Mouse (Mus musculus): ENCODE data around the gene Serpine1. TPM values are rescaled to one million over a fixed set of nuclear protein-coding genes. Genes with fewer than 3 reads are reported as not detected.

The Serpine1 gene
- polyA plus RNA-seq, 1 experiment from 2014 or later, result 0.51 TPM

- 78% methylated on average over 8 of the region's 8 CpGs for WGBS
- Histone ChIP-seq H3K4me3 (no peak overlapping the region), H3K9me3 (no peaks in the 10 kb centered on the region), H3K36me3 (no peaks in the 10 kb centered on the region), H3K27me3 (ENCODE audit: insufficient read depth, poor library complexity, severe bottlenecking) (no peaks in the 10 kb centered on the region), H3K27ac (no peak overlapping the region), H3K4me1 (0 out of 2 replicates have a peak, but pooled peaks cover 3% of the 10 kb centered on the region)
- DNase-seq (ENCODE audit: low spot score), result no peak
Observed at GRCm38 (mm10) chr5:137087410-137087809, 15.3 kb upstream of the Serpine1 start.

- Histone ChIP-seq H3K4me1 (peaks cover 10% of the 10 kb centered on the region; the same call in 1 of the 2 replicates), H3K4me3 (no peak overlapping the region), H3K27ac (no peak overlapping the region), H3K36me3 (no peaks in the 10 kb centered on the region), H3K9me3 (no peaks in the 10 kb centered on the region), H3K27me3 (ENCODE audit: insufficient read depth, poor library complexity, severe bottlenecking) (no peaks in the 10 kb centered on the region)
- no peak for DNase-seq (ENCODE audit: low spot score)
- WGBS, result 86% methylated on average over 3 of the region's 3 CpGs
Observed at GRCm38 (mm10) chr5:137085731-137086130, 13.7 kb upstream of the Serpine1 start.

- Histone ChIP-seq H3K4me3 (no peak overlapping the region), H3K4me1 (peaks cover 16% of the 10 kb centered on the region; the same call in 1 of the 2 replicates), H3K36me3 (no peaks in the 10 kb centered on the region), H3K27me3 (ENCODE audit: insufficient read depth, poor library complexity, severe bottlenecking) (no peaks in the 10 kb centered on the region), H3K27ac (no peak overlapping the region), H3K9me3 (no peaks in the 10 kb centered on the region)
- DNase-seq (ENCODE audit: low spot score), result no peak
- 73% methylated on average over 6 of the region's 6 CpGs for WGBS
Observed at GRCm38 (mm10) chr5:137085021-137085420, 13.0 kb upstream of the Serpine1 start.

GRCm38 (mm10) chr5:137083051-137083450 lies 11.0 kb upstream of the Serpine1 start:
- Histone ChIP-seq H3K27ac (0 out of 2 replicates have a peak overlapping the region, but pooled peaks have one; percentile 16), H3K4me1 (peaks cover 33% of the 10 kb centered on the region), H3K4me3 (no peak overlapping the region), H3K9me3 (no peaks in the 10 kb centered on the region), H3K36me3 (no peaks in the 10 kb centered on the region), H3K27me3 (ENCODE audit: insufficient read depth, poor library complexity, severe bottlenecking) (no peaks in the 10 kb centered on the region)
- 76% methylated on average over 4 of the region's 4 CpGs for WGBS
- DNase-seq (ENCODE audit: low spot score), result no peak

- 38% methylated on average over 5 of the region's 5 CpGs for WGBS
- DNase-seq (ENCODE audit: low spot score), result peak; percentile 84
- no peaks in the 10 kb centered on the region for H3K9me3 ChIP-seq
- no peaks in the 10 kb centered on the region for H3K36me3 ChIP-seq
- peak overlapping the region; percentile 92 for H3K27ac ChIP-seq
- H3K4me3 ChIP-seq, result no peak overlapping the region
- H3K27me3 ChIP-seq (ENCODE audit: insufficient read depth, poor library complexity, severe bottlenecking), result no peaks in the 10 kb centered on the region
- H3K4me1 ChIP-seq, result peaks cover 59% of the 10 kb centered on the region
Observed at GRCm38 (mm10) chr5:137079849-137080248, 7.8 kb upstream of the Serpine1 start.

- peak overlapping the region; percentile 92 for H3K27ac ChIP-seq
- WGBS, result 13% methylated on average over 6 of the region's 6 CpGs
Observed at GRCm38 (mm10) chr5:137078616-137079015, 6.5 kb upstream of the Serpine1 start.

GRCm38 (mm10) chr5:137078041-137078440 lies 6.0 kb upstream of the Serpine1 start:
- Histone ChIP-seq H3K9me3 (no peaks in the 10 kb centered on the region), H3K4me3 (no peak overlapping the region), H3K27ac (peak overlapping the region; percentile 92), H3K36me3 (no peaks in the 10 kb centered on the region), H3K27me3 (ENCODE audit: insufficient read depth, poor library complexity, severe bottlenecking) (no peaks in the 10 kb centered on the region), H3K4me1 (peaks cover 70% of the 10 kb centered on the region)
- no peak for DNase-seq (ENCODE audit: low spot score)
- WGBS, result 87% methylated on average over 14 of the region's 14 CpGs

More at GRCm38 (mm10) chr5:137078616-137079015, 6.5 kb upstream of the Serpine1 start:
- DNase-seq (ENCODE audit: low spot score), result no peak
- H3K9me3 ChIP-seq, result no peaks in the 10 kb centered on the region
- no peak overlapping the region for H3K4me3 ChIP-seq
- H3K4me1 ChIP-seq, result peaks cover 70% of the 10 kb centered on the region
- H3K36me3 ChIP-seq, result no peaks in the 10 kb centered on the region
- H3K27me3 ChIP-seq (ENCODE audit: insufficient read depth, poor library complexity, severe bottlenecking), result no peaks in the 10 kb centered on the region

GRCm38 (mm10) chr5:137077187-137077586 lies 5.1 kb upstream of the Serpine1 start:
- WGBS, result 82% methylated on average over 7 of the region's 7 CpGs
- Histone ChIP-seq H3K9me3 (no peaks in the 10 kb centered on the region), H3K36me3 (no peaks in the 10 kb centered on the region), H3K4me3 (no peak overlapping the region), H3K4me1 (peaks cover 77% of the 10 kb centered on the region), H3K27ac (peak overlapping the region; percentile 92), H3K27me3 (ENCODE audit: insufficient read depth, poor library complexity, severe bottlenecking) (no peaks in the 10 kb centered on the region)
- no peak for DNase-seq (ENCODE audit: low spot score)

GRCm38 (mm10) chr5:137076191-137076930 lies 4.3 kb upstream of the Serpine1 start:
- 11% methylated on average over 12 of the region's 12 CpGs for WGBS
- Histone ChIP-seq H3K27ac (peak overlapping the region; percentile 92), H3K4me3 (peak overlapping the region; percentile 29)

GRCm38 (mm10) chr5:137075726-137076125 lies 3.7 kb upstream of the Serpine1 start:
- WGBS, result 44% methylated on average over 6 of the region's 6 CpGs
- peak overlapping the region; percentile 92 for H3K27ac ChIP-seq
- H3K4me1 ChIP-seq, result peaks cover 76% of the 10 kb centered on the region
- DNase-seq (ENCODE audit: low spot score), result no peak
- no peaks in the 10 kb centered on the region for H3K27me3 ChIP-seq (ENCODE audit: insufficient read depth, poor library complexity, severe bottlenecking)
- H3K9me3 ChIP-seq, result no peaks in the 10 kb centered on the region
- H3K4me3 ChIP-seq, result no peak overlapping the region
- no peaks in the 10 kb centered on the region for H3K36me3 ChIP-seq

More at GRCm38 (mm10) chr5:137076191-137076930, 4.3 kb upstream of the Serpine1 start:
- no peaks in the 10 kb centered on the region for H3K36me3 ChIP-seq
- no peak for DNase-seq (ENCODE audit: low spot score)
- H3K27me3 ChIP-seq (ENCODE audit: insufficient read depth, poor library complexity, severe bottlenecking), result no peaks in the 10 kb centered on the region
- peaks cover 81% of the 10 kb centered on the region for H3K4me1 ChIP-seq
- no peaks in the 10 kb centered on the region for H3K9me3 ChIP-seq

- H3K4me3 ChIP-seq, result no peak overlapping the region
- peak overlapping the region; percentile 77 for H3K27ac ChIP-seq
- peaks cover 62% of the 10 kb centered on the region for H3K4me1 ChIP-seq
- DNase-seq (ENCODE audit: low spot score), result no peak
- no peaks in the 10 kb centered on the region for H3K36me3 ChIP-seq
- no peaks in the 10 kb centered on the region for H3K9me3 ChIP-seq
- H3K27me3 ChIP-seq (ENCODE audit: insufficient read depth, poor library complexity, severe bottlenecking), result no peaks in the 10 kb centered on the region
- WGBS, result 26% methylated on average over 6 of the region's 6 CpGs
Observed at GRCm38 (mm10) chr5:137074191-137074651, 2.2 kb upstream of the Serpine1 start.

- no peak for DNase-seq (ENCODE audit: low spot score)
- Histone ChIP-seq H3K4me1 (peaks cover 51% of the 10 kb centered on the region), H3K9me3 (no peaks in the 10 kb centered on the region), H3K27ac (peak overlapping the region; percentile 80), H3K36me3 (no peaks in the 10 kb centered on the region), H3K27me3 (ENCODE audit: insufficient read depth, poor library complexity, severe bottlenecking) (no peaks in the 10 kb centered on the region), H3K4me3 (no peak overlapping the region)
- WGBS, result 91% methylated on average over 8 of the region's 8 CpGs
Observed at GRCm38 (mm10) chr5:137073141-137073540, 1.1 kb upstream of the Serpine1 start.

- Histone ChIP-seq H3K27ac (no peak overlapping the region), H3K4me3 (no peak overlapping the region; the same call in 1 of the 2 replicates), H3K4me1 (peaks cover 32% of the 10 kb centered on the region), H3K27me3 (ENCODE audit: insufficient read depth, poor library complexity, severe bottlenecking) (no peaks in the 10 kb centered on the region), H3K36me3 (0 out of 2 replicates have a peak, but pooled peaks cover 2% of the 10 kb centered on the region), H3K9me3 (no peaks in the 10 kb centered on the region)
- no peak for DNase-seq (ENCODE audit: low spot score)
- 82% methylated on average over 19 of the region's 19 CpGs for WGBS
Observed at GRCm38 (mm10) chr5:137070881-137071605, 1.0 kb downstream of the Serpine1 start.
